Mouse (Mus musculus) cerebellum, adult 2 months (tissue): ENCODE results near the gene Fgfrl1.

ENCODE experiments used
- CTCF ChIP-seq: fragments of 200-500 bp; IDR thresholded peaks from 2 replicates; pipeline ENCODE4 v1.5.1; 2011; ENCODE audit warnings: low read depth, mild to moderate bottlenecking, control low read depth, low read length, moderate library complexity, borderline replicate concordance; ENCODE audit not compliant: insufficient read depth
- POLR2A ChIP-seq: fragments of 200-500 bp; IDR thresholded peaks from 2 replicates; pipeline ENCODE4 v1.6.1; 2011; ENCODE audit warnings: low read length, control low read depth, borderline replicate concordance; ENCODE audit not compliant: insufficient read depth

GRCm38 (mm10) chr5:108651136-108651720, 41.0 kb upstream of the Fgfrl1 start:
- TF ChIP-seq CTCF (no peak), POLR2A (no peak)
